Mouse (Mus musculus) T-helper 17 cell (primary cell): Measurements from ENCODE around the gene Capn12.
"Not testable (repeated sequence)": the region's sequence is repeated elsewhere in the genome, so short reads cannot be mapped to it uniquely, and the experiment has no call there.

ENCODE experiments used
- in situ Hi-C, 2 experiments: fragments of 300-600 bp; cut with MboI, MseI; formaldehyde crosslinking; loops; 1 replicate in 1 of 2; 2 replicates in 1 of 2; pipeline ENCODE4 v1.15.1; 2025; ENCODE audit warnings: high pct_unique_total_duplicates in 2 of 2

The Capn12 gene

GRCm38 (mm10) chr7:28877155-28877554 lies 4.1 kb upstream of the Capn12 start:
- in situ Hi-C loops = no loop called here

GRCm38 (mm10) chr7:28877856-28878255 lies 3.4 kb upstream of the Capn12 start:
- in situ Hi-C loops = no loop called here

GRCm38 (mm10) chr7:28879606-28880005 lies 1.6 kb upstream of the Capn12 start:
- in situ Hi-C loops = no loop called here

GRCm38 (mm10) chr7:28880554-28880953 lies 668 bp upstream of the Capn12 start:
- in situ Hi-C loops = no loop called here

GRCm38 (mm10) chr7:28883039-28883438 lies 1.8 kb downstream of the Capn12 start:
- in situ Hi-C loops = no loop called here

GRCm38 (mm10) chr7:28883704-28884103 lies 2.5 kb downstream of the Capn12 start:
- in situ Hi-C loops = not testable (repeated sequence)

GRCm38 (mm10) chr7:28886486-28886885 lies 5.3 kb downstream of the Capn12 start:
- in situ Hi-C loops = no loop called here

- in situ Hi-C loops = no loop called here
Measured at GRCm38 (mm10) chr7:28888701-28889161, 7.5 kb downstream of the Capn12 start.

GRCm38 (mm10) chr7:28892601-28893000 lies 11.4 kb downstream of the Capn12 start:
- in situ Hi-C loops = no loop called here

- in situ Hi-C loops = no loop called here
Measured at GRCm38 (mm10) chr7:28893643-28894265, 12.5 kb downstream of the Capn12 start.

- in situ Hi-C loops = no loop called here
Measured at GRCm38 (mm10) chr7:28894942-28895341, 13.7 kb downstream of the Capn12 start.

- in situ Hi-C loops = no loop called here
Measured at GRCm38 (mm10) chr7:28897661-28898060, 16.4 kb downstream of the Capn12 start.

- in situ Hi-C loops = no loop called here
Measured at GRCm38 (mm10) chr7:28899972-28900371, 18.8 kb downstream of the Capn12 start.

GRCm38 (mm10) chr7:28901311-28902125 lies 20.3 kb downstream of the Capn12 start:
- in situ Hi-C loops = no loop called here

GRCm38 (mm10) chr7:28902180-28902579 lies 21.0 kb downstream of the Capn12 start:
- in situ Hi-C loops = no loop called here

- in situ Hi-C loops = no loop called here
Measured at GRCm38 (mm10) chr7:28902809-28903208, 21.6 kb downstream of the Capn12 start.

- in situ Hi-C loops = no loop called here
Measured at GRCm38 (mm10) chr7:28903778-28904177, 22.6 kb downstream of the Capn12 start.

- in situ Hi-C loops = no loop called here
Measured at GRCm38 (mm10) chr7:28907195-28907594, 26.0 kb downstream of the Capn12 start.

- in situ Hi-C loops = no loop called here
Measured at GRCm38 (mm10) chr7:28911632-28912031, 30.4 kb downstream of the Capn12 start.

- in situ Hi-C loops = no loop called here
Measured at GRCm38 (mm10) chr7:28913171-28913570, 31.9 kb downstream of the Capn12 start.

GRCm38 (mm10) chr7:28916491-28916890 lies 35.3 kb downstream of the Capn12 start:
- in situ Hi-C loops = no loop called here

- in situ Hi-C loops = no loop called here
Measured at GRCm38 (mm10) chr7:28917503-28918426, 36.5 kb downstream of the Capn12 start.
